Comparison of ENCODE assay signal across 8 mouse cellular contexts in the genomic region with DNA sequence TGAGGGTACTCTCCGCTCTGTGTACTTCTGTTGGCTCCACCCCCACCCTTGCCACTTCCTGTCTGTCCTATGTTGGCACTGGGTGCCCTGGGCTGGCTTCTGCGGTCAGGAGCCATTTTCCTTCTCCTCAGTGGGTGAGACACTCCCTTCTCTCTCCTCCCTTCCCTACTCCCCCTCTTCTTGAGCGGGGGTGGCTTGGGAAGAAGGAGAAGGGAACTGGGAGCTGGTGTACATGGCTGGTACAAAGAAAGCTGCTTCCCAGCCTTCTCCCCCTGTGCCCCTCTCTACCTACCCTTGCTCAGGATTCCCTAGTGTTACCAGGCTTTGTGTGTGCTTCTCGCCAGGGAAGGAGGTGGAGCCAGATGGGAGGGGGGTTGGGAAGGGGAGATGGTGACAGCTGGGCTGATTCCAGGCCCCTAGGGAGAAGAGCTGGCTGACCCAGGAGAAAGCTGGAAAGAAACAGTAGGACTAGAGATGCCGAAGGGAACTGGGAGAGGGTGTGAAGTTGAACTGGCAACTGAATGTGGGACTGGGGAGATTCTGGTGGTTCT. TPM values are rescaled to one million over a fixed set of nuclear protein-coding genes. Genes with fewer than 3 reads are reported as not detected.
DNase-seq lines count a peak whose midpoint lies in the region; ATAC-seq and TF ChIP-seq lines count a peak whose summit lies in the region.

No protein-coding gene starts in this region.

- intact Hi-C loops in left cerebral cortex, postnatal 4 days (cut with DNase I): no loop called here

- no peaks in the 10 kb centered on the region for H3K27me3 ChIP-seq in kidney, postnatal 0 days (ENCODE audit: insufficient read depth, low read length)
- no peaks in the 10 kb centered on the region for H3K27me3 ChIP-seq in stomach, embryonic 14.5 days (ENCODE audit: control insufficient read depth, insufficient read depth, low read length)

- peak overlapping the region; percentile 51 for H3K9ac ChIP-seq in kidney, postnatal 0 days (ENCODE audit: low read depth, low read length)
- no peak overlapping the region for H3K9ac ChIP-seq in stomach, embryonic 14.5 days (replicated peaks; ENCODE audit: low read depth, low read length)

- 24% methylated on average over 5 of the region's 5 CpGs for WGBS in kidney, postnatal 0 days
- WGBS in macrophage (ENCODE audit: missing documents): 27% methylated on average over 4 of the region's 5 CpGs
- 37% methylated on average over 5 of the region's 5 CpGs for WGBS in stomach, embryonic 14.5 days

- H3K4me2 ChIP-seq in kidney, postnatal 0 days (ENCODE audit: low read length): peak overlapping the region; percentile 85
- H3K4me2 ChIP-seq in stomach, embryonic 14.5 days (replicated peaks; ENCODE audit: low read depth, low read length): peak overlapping the region; percentile 95

- peak overlapping the region; percentile 43 for H3K27ac ChIP-seq in kidney, postnatal 0 days
- H3K27ac ChIP-seq in macrophage: peak overlapping the region; percentile 54
- peak overlapping the region; percentile 27; the same call in 1 of the 2 replicates for H3K27ac ChIP-seq in stomach, embryonic 14.5 days (ENCODE audit: low read length)

- no peak for TF ChIP-seq POLR2A in brain, embryonic 14.5 days (IDR thresholded peaks at IDR 0.05; ENCODE audit: borderline replicate concordance, extremely low read depth, insufficient read depth, insufficient read length, poor library complexity, severe bottlenecking)

- no peak for ATAC-seq in kidney, postnatal 0 days (replicated peaks; ENCODE audit: low FRiP score, low read depth)
- ATAC-seq in stomach, embryonic 14.5 days (ENCODE audit: insufficient number of reproducible peaks, insufficient read depth, low FRiP score, low read depth): no peak

- H3K4me1 ChIP-seq in kidney, postnatal 0 days (replicated peaks; ENCODE audit: insufficient read depth, low read length): peaks cover 28% of the 10 kb centered on the region
- H3K4me1 ChIP-seq in stomach, embryonic 14.5 days (ENCODE audit: control insufficient read depth, insufficient read depth, low read length): peaks cover 23% of the 10 kb centered on the region

- peak; percentile 83 for DNase-seq in left cerebral cortex, postnatal 4 days
- no peak for DNase-seq in left cerebral cortex, adult 8-10 months (ENCODE audit: low spot score in 2 of 2)
- DNase-seq in brain, embryonic 14.5 days (ENCODE audit: low read depth): peak; percentile 86
- peak; percentile 50 to 57 for DNase-seq in heart, adult 9 months (ENCODE audit: low spot score in 2 of 2)
- DNase-seq in kidney, postnatal 0 days (ENCODE audit: low spot score): peak; percentile 48
- DNase-seq in frontal cortex, postnatal 25 days (ENCODE audit: low spot score in 2 of 2): no peak

- no peak for TF ChIP-seq CTCF in brain, embryonic 14.5 days (IDR thresholded peaks at IDR 0.05; ENCODE audit: borderline replicate concordance, extremely low read depth, insufficient read depth, insufficient read length)
- TF ChIP-seq CTCF in kidney, postnatal 0 days (IDR thresholded peaks at IDR 0.05; ENCODE audit: low read depth): no peak

- no peaks in the 10 kb centered on the region for H3K9me3 ChIP-seq in kidney, postnatal 0 days (replicated peaks; ENCODE audit: low read length)
- H3K9me3 ChIP-seq in stomach, embryonic 14.5 days (ENCODE audit: control insufficient read depth, low read depth, low read length): no peaks in the 10 kb centered on the region

- H3K4me3 ChIP-seq in kidney, postnatal 0 days (replicated peaks; ENCODE audit: low read depth, low read length): 0 out of 2 replicates have a peak overlapping the region, but pooled peaks have one; percentile 99
- peak overlapping the region; percentile 8; the same call in 1 of the 2 replicates for H3K4me3 ChIP-seq in macrophage (ENCODE audit: inconsistent target)
- peak overlapping the region; percentile 98; the same call in 1 of the 2 replicates for H3K4me3 ChIP-seq in stomach, embryonic 14.5 days (ENCODE audit: low read depth, low read length)

- peaks cover 64% of the 10 kb centered on the region for H3K79me2 ChIP-seq in macrophage (ENCODE audit: inconsistent target)

- H3K36me3 ChIP-seq in kidney, postnatal 0 days (ENCODE audit: insufficient read depth, low read length): peaks cover 48% of the 10 kb centered on the region
- peaks cover 40% of the 10 kb centered on the region for H3K36me3 ChIP-seq in macrophage (ENCODE audit: inconsistent target)
- peaks cover 62% of the 10 kb centered on the region for H3K36me3 ChIP-seq in stomach, embryonic 14.5 days (ENCODE audit: control insufficient read depth, insufficient read depth, low read length)

RNA-seq across cellular contexts. Expression of a gene that starts 3.7 kb away (rescaled TPM):
- total RNA-seq in left cerebral cortex, postnatal 4 days (2021): 100 to 1,000 TPM; 173 to 175 TPM
- 100 to 1,000 TPM; 161 to 176 (median 173) TPM for total RNA-seq in left cerebral cortex, adult 8-10 months (2022)
- polyA plus RNA-seq in brain, embryonic 14.5 days (2012; rRNA removed): 69.8 and 142 TPM in 2 replicates
- 60.7 and 64.2 TPM in 2 replicates for polyA plus RNA-seq in kidney, postnatal 0 days (2015; fragmentation: Nextera tagmentation; extraction: Ambion mirVana)
- 1,000 to 10,000 TPM in 4 of 26 experiments, 100 to 1,000 TPM in 22; 298 to 1,530 (median 519) TPM for total RNA-seq in macrophage (2018; cell fraction: chromatin; rRNA removed)
- 100 to 1,000 TPM in 23 of 26 experiments, 10 to 100 TPM in 3; 83.5 to 221 (median 140) TPM for total RNA-seq in macrophage (2018; cell fraction: cytosol; rRNA removed)
- total RNA-seq in macrophage (2018; cell fraction: nucleus; rRNA removed): 100 to 1,000 TPM; 182 to 730 (median 272) TPM
- 102 to 280 TPM (median 126 TPM) in 3 replicates for polyA plus RNA-seq in macrophage (2018)
- 70.9 and 78.7 TPM in 2 replicates for polyA plus RNA-seq in stomach, embryonic 14.5 days (2014; fragmentation: Nextera tagmentation; extraction: Ambion mirVana)

RNA-seq across cellular contexts. Expression of a gene that starts 31.8 kb away (rescaled TPM):
- total RNA-seq in left cerebral cortex, postnatal 4 days (2021): 1 to 10 TPM; 1.3 TPM
- total RNA-seq in left cerebral cortex, adult 8-10 months (2022): 1 to 10 TPM in 2 of 4 experiments, under 1 TPM in 2; 0.44 to 1.9 (median 0.82) TPM
- 1.0 and 1.2 TPM in 2 replicates for polyA plus RNA-seq in brain, embryonic 14.5 days (2012; rRNA removed)
- 0.29 and 0.30 TPM in 2 replicates for polyA plus RNA-seq in kidney, postnatal 0 days (2015; fragmentation: Nextera tagmentation; extraction: Ambion mirVana)
- total RNA-seq in macrophage (2018; cell fraction: chromatin; rRNA removed): 10 to 100 TPM in 1 of 26 experiments, 1 to 10 TPM in 16, under 1 TPM in 5, not detected in 4; 0.50 to 13.9 (median 1.9) TPM
- total RNA-seq in macrophage (2018; cell fraction: cytosol; rRNA removed): 10 to 100 TPM in 23 of 26 experiments, 1 to 10 TPM in 3; 4.7 to 33.3 (median 20.4) TPM
- total RNA-seq in macrophage (2018; cell fraction: nucleus; rRNA removed): 10 to 100 TPM in 19 of 26 experiments, 1 to 10 TPM in 7; 1.1 to 37.2 (median 12.8) TPM
- 10.0 to 28.0 TPM (median 23.5 TPM) in 3 replicates for polyA plus RNA-seq in macrophage (2018)
- polyA plus RNA-seq in stomach, embryonic 14.5 days (2014; fragmentation: Nextera tagmentation; extraction: Ambion mirVana): 1.2 and 2.1 TPM in 2 replicates

RNA-seq across cellular contexts. Expression of a gene that starts 32.2 kb away (rescaled TPM):
- 10 to 100 TPM; 43.0 to 44.5 TPM for total RNA-seq in left cerebral cortex, postnatal 4 days (2021)
- total RNA-seq in left cerebral cortex, adult 8-10 months (2022): 10 to 100 TPM; 25.4 to 28.2 (median 27.2) TPM
- polyA plus RNA-seq in brain, embryonic 14.5 days (2012; rRNA removed): 32.6 and 34.6 TPM in 2 replicates
- polyA plus RNA-seq in kidney, postnatal 0 days (2015; fragmentation: Nextera tagmentation; extraction: Ambion mirVana): 41.1 and 43.2 TPM in 2 replicates
- 10 to 100 TPM; 13.1 to 74.0 (median 27.4) TPM for total RNA-seq in macrophage (2018; cell fraction: chromatin; rRNA removed)
- 10 to 100 TPM; 10.6 to 23.4 (median 18.6) TPM for total RNA-seq in macrophage (2018; cell fraction: cytosol; rRNA removed)
- 10 to 100 TPM; 10.7 to 60.1 (median 18.4) TPM for total RNA-seq in macrophage (2018; cell fraction: nucleus; rRNA removed)
- 15.3 to 47.0 TPM (median 23.8 TPM) in 3 replicates for polyA plus RNA-seq in macrophage (2018)
- 52.3 and 55.4 TPM in 2 replicates for polyA plus RNA-seq in stomach, embryonic 14.5 days (2014; fragmentation: Nextera tagmentation; extraction: Ambion mirVana)

RNA-seq across cellular contexts. Expression of a gene that starts 45.5 kb away (rescaled TPM):
- 10 to 100 TPM; 27.0 to 28.3 TPM for total RNA-seq in left cerebral cortex, postnatal 4 days (2021)
- total RNA-seq in left cerebral cortex, adult 8-10 months (2022): 10 to 100 TPM; 62.0 to 68.5 (median 66.4) TPM
- polyA plus RNA-seq in brain, embryonic 14.5 days (2012; rRNA removed): 29.9 TPM in 2 replicates
- polyA plus RNA-seq in kidney, postnatal 0 days (2015; fragmentation: Nextera tagmentation; extraction: Ambion mirVana): 8.1 and 8.7 TPM in 2 replicates
- total RNA-seq in macrophage (2018; cell fraction: chromatin; rRNA removed): 100 to 1,000 TPM in 16 of 26 experiments, 10 to 100 TPM in 10; 28.7 to 216 (median 130) TPM
- total RNA-seq in macrophage (2018; cell fraction: cytosol; rRNA removed): 10 to 100 TPM in 21 of 26 experiments, 1 to 10 TPM in 5; 5.2 to 23.5 (median 15.3) TPM
- total RNA-seq in macrophage (2018; cell fraction: nucleus; rRNA removed): 100 to 1,000 TPM in 6 of 26 experiments, 10 to 100 TPM in 20; 19.8 to 149 (median 68.8) TPM
- polyA plus RNA-seq in macrophage (2018): 14.3 to 29.7 TPM (median 18.2 TPM) in 3 replicates
- polyA plus RNA-seq in stomach, embryonic 14.5 days (2014; fragmentation: Nextera tagmentation; extraction: Ambion mirVana): 7.4 and 9.2 TPM in 2 replicates

RNA-seq across cellular contexts. Expression of a gene that starts 50.0 kb away (rescaled TPM):
- 10 to 100 TPM; 11.7 to 13.0 TPM for total RNA-seq in left cerebral cortex, postnatal 4 days (2021)
- total RNA-seq in left cerebral cortex, adult 8-10 months (2022): 10 to 100 TPM in 2 of 4 experiments, 1 to 10 TPM in 2; 8.6 to 12.1 (median 10.1) TPM
- 29.5 and 32.6 TPM in 2 replicates for polyA plus RNA-seq in brain, embryonic 14.5 days (2012; rRNA removed)
- polyA plus RNA-seq in kidney, postnatal 0 days (2015; fragmentation: Nextera tagmentation; extraction: Ambion mirVana): 4.2 and 4.5 TPM in 2 replicates
- 100 to 1,000 TPM in 2 of 26 experiments, 10 to 100 TPM in 21, 1 to 10 TPM in 3; 8.8 to 120 (median 49.0) TPM for total RNA-seq in macrophage (2018; cell fraction: chromatin; rRNA removed)
- total RNA-seq in macrophage (2018; cell fraction: cytosol; rRNA removed): 1 to 10 TPM in 14 of 26 experiments, under 1 TPM in 12; 0.10 to 6.3 (median 1.2) TPM
- total RNA-seq in macrophage (2018; cell fraction: nucleus; rRNA removed): 10 to 100 TPM in 21 of 26 experiments, 1 to 10 TPM in 5; 7.4 to 83.3 (median 27.0) TPM
- 1.4 to 5.9 TPM (median 3.2 TPM) in 3 replicates for polyA plus RNA-seq in macrophage (2018)
- polyA plus RNA-seq in stomach, embryonic 14.5 days (2014; fragmentation: Nextera tagmentation; extraction: Ambion mirVana): 15.8 and 18.6 TPM in 2 replicates

Comparison
In these comparisons a context has a peak if more than half of its experiments do, and no peak if none do; other contexts are left out.
1. DNase-seq: peak in left cerebral cortex, postnatal 4 days (single experiment), brain, embryonic 14.5 days (single experiment), heart, adult 9 months (2 of 2) and kidney, postnatal 0 days (single experiment); none in left cerebral cortex, adult 8-10 months (0 of 2) and frontal cortex, postnatal 25 days (0 of 2).
2. H3K4me3 ChIP-seq: peak in every context shown above with its lines; median percentile 99 in kidney, postnatal 0 days; 98 in stomach, embryonic 14.5 days; 8 in macrophage.
3. Peak in every context shown above with its lines, with median percentiles within 50 percentile points of each other: H3K27ac ChIP-seq.